Mouse (Mus musculus) Muller cell, postnatal 12 days (primary cell): ENCODE data around the gene Mcoln2.
"Not testable (repeated sequence)": the region's sequence is repeated elsewhere in the genome, so short reads cannot be mapped to it uniquely, and the experiment has no call there.

Experiments used
- DNase-seq: peaks from one replicate; pipeline ENCODE4 v3.0.0-alpha.2; 2015; ENCODE audit errors: inconsistent ontology term

Gene Mcoln2

DNA sequence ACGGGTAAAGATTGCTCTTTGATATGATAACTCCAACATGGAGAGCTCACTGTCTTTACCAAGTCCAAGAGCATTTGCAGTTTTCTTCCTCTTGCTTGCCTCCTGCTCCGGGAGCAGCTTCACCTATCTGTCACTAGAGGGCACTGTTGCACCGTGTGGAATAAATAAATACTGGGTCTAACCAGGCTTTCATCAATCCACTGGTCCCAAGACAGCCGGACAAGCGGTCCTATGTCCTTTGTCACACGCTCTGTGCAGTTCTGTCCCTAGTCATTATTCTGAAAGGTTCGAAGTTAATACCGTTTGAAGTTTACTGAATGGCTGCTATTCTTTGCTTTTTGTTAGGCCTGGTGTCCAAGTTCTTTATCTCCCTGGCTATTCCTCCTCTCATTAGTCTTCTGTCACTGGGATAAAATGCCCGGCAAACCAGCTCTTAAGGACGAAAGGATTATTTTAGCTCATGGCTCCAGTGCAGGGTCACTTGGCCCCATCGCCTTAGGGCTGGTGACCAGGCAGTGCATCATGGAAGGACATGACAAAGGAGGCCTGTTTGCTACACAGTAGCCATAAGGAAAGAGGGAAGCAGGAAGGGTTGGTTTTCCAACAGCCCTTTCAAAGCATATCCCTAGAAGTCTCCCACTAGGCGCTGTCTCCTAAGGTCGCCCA lies 35.5 kb downstream of the Mcoln2 start:
- DNase-seq = peak; percentile 68

DNA sequence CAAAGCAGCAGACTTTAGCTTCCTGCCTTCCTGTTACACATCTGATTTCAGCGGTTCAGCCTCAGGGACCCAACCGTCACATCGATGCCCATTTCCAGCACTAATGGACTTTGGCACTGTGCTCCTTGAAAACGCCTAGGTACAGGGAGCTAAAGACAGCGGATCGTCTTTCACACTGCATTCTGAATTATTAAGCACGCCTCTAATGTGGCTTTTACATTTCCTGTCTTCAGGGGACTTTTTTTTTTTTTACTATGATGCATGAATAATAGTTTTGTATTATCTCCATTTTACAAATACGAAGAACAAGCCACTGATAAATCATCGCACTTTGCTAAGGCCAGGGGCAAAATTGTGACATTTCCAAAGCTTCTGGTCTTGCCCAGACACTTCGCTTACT lies 36.4 kb downstream of the Mcoln2 start:
- no peak for DNase-seq

DNA sequence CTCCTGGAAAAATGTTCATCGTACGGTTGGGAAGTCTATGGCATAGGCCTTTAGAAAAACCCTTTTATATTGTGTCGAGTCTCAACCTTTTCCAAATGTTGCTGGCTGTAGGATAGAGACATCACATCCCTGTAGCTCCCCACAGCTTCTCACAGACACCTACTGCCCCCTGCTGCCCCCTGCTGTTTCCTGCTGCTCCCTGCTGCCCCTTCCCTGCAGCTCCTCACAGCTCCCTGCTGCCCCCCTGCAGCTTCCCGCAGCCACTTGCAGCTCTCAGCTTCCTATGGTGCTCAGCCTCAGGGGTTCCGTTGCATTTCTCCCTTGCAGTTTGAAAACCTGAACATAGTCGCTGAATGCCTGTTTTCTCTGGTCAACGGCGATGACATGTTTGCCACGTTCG lies 40.3 kb downstream of the Mcoln2 start:
- DNase-seq = no peak

DNA sequence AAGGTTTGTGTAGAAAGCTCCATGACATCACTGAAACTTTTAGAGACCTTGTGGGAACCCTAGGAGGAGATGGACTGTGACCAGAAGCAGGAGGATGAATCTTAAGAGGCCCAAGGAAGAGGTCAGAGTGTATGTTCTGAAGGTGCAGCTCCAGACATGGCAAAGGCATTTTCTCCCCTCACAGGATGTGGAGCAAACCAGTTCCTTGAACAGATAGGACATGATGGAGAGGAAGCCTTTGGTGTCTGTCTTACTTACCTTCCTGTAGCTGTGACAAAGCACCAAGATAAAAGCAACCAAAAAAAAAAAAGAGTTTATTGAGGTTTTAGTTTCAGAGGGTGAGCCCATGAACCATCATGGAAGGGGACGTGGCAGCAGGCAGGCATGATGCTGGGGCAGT lies 42.9 kb downstream of the Mcoln2 start:
- no peak for DNase-seq

DNA sequence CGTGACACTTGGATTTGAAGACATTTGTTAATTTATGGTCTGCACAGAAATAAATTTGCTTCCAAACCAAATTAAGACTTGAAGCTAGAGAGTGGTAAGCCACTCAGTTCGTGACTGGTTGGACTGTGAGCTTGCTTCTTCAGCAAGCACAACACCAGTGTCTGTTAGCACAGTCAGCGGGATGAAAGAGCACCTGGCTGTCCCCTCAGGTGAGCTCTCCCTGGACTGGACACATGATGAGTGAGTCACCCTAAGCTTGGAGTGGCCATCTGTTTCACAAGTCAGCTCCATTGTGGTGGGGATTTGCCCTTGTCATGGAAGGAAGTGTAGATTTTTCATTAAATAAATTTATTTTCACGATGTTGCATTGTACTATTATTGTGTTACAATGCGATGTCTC lies 45.5 kb downstream of the Mcoln2 start:
- no peak for DNase-seq

DNA sequence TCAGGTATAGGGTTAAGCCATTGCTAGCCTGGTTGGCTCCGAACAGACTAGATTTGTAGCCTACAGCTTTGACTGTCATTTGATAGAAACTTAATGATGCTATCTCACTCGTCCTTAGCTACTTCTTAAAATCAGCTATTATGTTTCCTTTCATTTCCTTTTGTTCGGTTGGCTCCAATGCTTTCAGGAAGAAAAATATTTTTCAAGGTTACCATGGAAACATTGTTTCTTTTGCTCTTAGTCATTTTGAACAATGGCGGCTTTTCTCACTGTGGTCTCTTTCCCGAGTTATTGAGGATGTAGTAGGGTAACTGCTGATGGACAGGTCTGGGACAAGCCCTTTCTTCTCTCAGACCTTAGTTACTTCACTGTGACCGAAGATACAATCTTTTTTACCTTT lies 46.7 kb downstream of the Mcoln2 start:
- DNase-seq = peak; percentile 7

DNA sequence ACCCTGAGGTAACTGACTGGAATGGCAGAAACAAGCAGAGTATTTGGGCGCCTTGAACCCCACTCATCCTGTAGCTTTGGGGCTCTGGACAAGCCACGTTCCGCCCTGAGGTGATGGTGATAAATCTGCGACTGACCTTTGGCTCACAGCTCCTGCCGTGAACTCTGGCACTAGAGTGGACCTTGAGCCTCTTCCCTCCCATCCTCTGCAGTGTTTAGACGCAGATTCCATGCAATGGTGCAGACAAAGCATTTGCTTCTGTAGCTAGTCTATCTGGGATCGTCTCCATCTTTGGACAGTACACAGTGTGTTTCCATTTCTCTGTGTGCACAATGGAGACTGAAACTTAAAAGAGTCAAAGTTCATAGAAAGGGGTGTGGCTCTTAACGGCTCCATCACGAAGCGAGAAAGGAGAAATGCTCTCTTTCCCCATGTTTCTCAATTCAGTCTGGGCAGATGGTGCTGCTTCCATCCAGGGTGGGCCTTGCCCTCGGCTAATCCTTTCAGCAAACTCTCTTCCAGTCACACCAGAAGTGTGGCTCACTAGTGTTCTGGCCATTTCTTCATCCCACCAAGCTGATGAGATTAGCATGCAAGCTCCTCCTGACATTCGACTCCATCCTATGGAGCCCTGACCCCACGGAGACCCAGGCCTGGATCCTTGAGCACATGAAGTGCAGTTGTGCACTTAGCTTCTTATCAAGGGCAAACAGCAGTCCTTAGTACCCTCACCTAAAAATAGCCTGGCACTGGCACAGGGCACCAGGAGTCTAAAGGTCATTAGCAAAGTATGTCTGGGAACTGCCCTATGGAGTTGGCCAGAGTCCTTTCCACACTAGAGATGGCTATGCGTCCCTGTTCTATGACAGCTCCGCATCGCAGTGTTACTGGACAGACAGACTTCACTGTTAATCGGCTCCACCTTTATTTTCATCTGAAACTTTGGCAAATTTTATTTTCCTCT lies 47.4 kb downstream of the Mcoln2 start:
- no peak for DNase-seq

DNA sequence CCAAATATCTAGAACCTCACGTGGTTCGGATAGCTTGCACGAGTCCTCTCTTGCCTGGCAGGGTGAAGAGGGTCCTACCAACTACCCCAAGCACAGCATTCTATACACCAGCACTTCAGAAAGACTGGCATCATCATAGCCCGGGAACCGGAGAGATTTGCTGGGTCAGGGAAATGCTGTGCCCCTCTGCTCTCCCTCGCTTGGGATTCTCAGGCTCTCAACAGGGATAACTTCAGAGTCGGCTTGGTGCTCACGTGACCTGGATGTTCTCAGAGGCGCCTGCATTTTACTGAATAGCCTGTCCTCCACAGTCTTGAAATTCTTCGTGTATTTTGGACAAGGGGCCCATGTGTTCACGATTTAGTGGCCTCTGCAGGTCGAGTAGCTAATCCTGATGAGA lies 48.2 kb downstream of the Mcoln2 start:
- no peak for DNase-seq

DNA sequence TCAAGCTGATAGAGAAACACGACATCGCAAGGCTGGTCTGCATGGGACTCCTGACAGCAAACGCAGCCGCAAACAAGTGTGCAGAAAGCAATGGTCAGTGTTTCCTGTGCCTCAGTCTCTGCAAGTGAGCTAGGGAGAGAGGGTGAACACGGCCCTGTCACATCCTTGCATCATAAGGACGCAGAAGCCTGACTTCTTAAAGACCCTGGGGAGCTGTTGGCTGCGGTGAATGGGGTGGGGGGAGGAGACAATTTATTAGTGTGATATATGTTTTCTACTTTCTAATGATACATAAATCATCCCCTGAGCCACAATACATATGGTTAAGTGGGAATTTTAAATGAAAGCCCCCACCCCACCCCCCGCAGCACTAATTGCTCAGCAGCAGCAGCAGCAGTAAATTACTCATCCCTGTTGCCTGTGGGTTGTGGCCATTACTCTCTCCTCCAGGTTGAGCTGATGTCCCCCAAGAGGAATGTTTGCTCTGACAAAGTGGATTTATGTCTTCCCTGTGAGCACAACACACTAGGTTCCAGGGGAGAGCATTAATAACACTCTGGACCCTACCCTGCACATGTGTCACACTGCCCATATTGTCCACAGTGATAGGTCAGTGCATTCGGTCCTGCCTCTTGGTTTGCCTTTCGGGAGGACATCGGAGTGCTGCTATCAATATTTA lies 49.3 kb downstream of the Mcoln2 start:
- DNase-seq = no peak

DNA sequence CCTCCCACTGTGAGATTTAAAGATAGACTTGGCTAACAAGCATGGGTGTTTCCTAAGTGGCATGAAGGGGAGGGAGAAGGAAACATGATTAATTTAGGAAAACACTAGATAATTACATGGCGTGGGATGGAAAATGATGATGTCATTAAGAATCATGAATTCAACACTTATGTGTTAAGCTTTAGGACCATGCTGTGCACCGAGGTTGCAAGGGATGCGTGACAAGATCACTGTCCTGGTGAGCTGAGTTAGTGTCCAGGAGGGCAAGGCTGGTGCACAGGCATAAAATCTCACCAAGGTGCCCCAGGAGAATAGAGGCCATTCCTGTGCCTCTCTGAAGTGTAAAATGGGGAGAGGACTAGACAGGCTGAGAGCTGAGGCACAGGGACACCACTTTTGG lies 49.9 kb downstream of the Mcoln2 start:
- DNase-seq = no peak

DNA sequence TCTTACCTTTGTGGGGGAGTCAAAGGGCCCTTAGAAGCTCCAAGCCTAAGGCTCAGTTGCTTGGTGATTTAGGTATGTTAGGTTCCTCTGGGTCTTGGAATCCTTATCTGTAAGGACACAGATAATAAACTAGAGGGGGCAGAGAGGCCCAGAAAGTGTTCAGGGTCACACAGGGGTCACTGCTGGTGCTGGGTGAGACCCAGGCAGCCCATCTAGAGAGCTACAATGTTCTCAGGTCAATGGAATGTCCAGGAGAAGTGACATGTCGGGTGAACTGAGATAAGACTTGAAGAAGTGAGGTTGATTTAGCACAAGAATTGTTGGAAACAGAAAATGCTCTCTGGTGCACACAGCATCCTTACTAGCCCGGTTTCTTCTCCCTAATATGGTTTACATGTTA lies 54.7 kb downstream of the Mcoln2 start:
- no peak for DNase-seq

DNA sequence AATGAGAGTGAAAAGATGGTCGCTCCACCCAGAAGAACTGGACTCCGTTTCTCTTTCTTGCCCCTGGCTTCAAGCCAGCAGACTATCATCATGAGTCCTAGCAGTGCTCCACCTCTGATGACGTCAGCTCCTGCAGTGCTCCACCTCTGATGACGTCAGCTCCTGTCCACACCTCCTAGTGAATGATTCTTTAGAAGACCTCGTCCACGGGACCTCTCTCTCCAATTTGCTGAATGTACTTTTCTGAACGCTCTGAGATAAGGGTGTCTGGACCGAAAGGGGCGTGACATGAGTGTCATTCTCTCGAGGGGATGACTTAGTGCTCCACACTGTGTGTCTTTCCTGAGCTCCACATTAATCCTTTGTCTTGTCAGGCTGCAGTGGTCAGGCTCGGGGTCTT lies 55.7 kb downstream of the Mcoln2 start:
- DNase-seq = no peak

DNA sequence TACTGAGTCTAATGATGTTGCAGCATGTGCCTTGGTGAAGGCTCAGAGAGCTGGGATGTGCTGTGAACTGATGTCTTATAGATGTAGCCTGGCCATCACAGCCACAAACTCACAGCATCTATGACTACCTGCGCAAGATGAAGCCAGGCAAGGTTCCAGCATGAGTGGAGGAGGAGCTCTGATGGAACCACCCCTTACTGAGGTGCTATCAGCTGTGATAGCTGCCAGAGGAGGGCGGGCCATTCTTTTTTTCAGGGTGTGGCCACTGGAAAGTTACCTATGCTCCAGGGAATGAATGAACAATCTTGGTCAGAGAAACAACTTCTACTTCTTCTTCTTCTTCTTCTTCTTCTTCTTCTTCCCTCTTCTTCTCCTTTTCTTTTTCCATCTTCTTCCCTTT lies 57.0 kb downstream of the Mcoln2 start:
- no peak for DNase-seq

DNA sequence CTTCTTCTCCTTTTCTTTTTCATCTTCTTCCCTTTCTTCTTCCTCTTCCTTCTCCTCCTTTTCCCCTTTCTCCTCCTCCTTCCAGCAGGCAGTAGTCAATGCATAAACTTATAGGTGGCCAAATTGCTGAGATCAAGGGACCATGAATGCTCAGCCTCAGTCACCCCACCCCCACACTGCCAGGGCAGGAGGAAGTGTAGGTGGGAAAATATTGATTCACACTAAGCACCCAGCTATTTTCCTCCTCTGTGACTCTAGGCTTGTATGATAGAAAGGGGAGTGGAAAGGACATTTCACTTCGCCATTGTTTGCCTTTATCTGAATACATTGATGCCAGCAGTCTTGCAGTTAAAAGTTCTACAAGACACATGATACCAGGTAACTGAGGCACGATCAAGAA lies 57.8 kb downstream of the Mcoln2 start:
- DNase-seq = no peak

DNA sequence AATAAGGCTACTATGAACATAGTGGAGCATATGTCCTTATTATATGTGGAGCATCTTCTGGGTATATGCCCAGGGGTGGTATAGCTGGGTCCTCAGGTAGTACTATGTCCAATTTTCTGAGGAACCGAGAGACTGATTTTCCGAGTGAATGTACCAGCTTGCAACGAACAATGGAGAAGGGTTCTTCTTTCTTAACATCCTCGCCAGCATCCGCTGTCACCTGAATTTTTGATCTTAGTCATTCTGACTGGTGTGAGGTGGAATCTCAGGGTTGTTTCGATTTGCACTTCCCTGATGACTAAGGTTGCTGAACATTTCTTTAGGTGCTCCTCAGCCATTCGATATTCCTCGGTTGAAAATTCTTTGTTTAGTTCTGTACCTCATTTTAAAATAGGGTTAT lies 60.1 kb downstream of the Mcoln2 start:
- not testable (repeated sequence) for DNase-seq

DNA sequence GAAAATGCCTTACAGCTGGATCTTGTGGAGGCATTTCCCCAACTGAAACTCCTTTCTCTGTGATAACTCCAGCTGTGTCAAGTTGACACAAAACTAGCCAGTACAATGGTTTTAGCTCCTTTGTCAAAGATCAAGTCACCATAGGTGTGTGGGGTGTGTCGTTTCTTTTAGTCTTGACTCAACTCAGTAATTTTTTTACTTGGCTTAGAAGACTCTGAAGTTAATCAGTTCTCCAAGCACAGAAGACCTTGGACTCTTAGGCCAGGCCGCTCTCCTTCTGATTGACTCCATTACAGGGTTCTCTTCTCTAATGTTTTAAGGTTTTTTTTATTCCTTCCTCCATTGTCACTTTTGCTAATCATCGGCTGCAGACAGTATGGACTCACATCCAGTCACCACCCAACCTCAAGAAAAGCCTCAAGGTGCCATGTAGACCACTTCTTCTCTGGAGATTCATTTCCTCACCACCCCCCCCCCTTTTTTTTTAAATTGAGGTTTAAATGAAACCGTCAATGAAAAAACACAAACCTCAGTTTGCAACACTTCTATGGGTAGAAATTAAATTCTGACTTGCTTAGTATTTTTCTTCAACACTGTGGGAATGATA lies 61.6 kb downstream of the Mcoln2 start:
- no peak for DNase-seq

DNA sequence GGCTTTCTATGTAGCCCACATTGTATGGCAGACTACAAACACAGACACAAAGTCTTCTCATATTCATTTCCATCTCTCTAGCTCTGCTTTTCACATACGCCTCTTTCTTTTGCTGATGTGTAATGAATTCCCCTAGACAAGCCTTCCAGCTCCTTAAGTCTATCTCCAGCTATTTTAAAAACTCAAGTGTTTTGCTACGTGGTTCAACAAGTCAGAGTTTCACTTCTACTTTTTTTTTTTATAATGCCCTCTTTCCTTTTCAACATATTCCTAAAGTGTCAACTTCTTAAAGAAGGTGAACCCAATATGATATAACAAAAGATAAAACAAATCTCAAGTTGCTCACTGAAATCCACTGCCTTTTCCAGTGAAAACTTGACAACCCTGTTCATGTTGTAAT lies 62.3 kb downstream of the Mcoln2 start:
- DNase-seq = no peak

DNA sequence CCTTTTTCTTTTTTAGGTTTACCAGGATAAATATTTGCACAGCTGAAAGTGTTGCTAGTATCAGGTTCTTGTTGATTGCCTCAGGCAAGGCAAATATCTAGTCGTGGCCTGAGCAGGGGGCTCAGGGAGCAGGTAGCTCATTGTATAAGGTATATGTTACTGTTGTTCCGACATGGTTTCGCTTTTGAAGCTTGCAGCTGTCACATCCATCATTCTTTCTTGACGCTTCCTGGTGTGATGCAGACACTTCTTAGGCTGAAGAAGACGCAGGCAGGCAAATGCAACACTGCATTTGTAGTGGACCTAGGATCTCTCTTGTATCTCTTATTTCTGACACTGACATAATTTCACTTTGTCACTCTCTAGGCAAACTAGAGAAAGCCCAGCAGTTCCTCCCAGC lies 63.7 kb downstream of the Mcoln2 start:
- no peak for DNase-seq

DNA sequence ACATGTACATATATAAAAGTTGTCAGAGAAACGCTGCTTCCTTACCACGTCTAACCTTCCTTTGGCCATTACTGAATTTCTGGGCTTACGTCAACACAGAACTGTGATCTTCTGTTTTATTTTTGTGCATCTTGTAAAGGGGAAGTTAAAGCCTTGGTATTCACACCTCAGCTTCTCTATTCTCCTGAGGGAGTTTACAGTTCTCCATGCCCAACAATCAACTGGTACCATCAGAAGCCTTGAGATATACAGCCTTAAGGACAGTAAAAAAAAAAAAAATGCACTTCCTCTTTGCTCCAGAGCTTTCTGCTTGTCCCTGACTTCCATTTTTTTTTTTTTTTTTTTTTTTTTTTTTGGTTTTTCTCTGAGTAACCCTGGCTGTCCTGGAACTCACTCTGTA lies 66.9 kb downstream of the Mcoln2 start:
- no peak for DNase-seq

DNA sequence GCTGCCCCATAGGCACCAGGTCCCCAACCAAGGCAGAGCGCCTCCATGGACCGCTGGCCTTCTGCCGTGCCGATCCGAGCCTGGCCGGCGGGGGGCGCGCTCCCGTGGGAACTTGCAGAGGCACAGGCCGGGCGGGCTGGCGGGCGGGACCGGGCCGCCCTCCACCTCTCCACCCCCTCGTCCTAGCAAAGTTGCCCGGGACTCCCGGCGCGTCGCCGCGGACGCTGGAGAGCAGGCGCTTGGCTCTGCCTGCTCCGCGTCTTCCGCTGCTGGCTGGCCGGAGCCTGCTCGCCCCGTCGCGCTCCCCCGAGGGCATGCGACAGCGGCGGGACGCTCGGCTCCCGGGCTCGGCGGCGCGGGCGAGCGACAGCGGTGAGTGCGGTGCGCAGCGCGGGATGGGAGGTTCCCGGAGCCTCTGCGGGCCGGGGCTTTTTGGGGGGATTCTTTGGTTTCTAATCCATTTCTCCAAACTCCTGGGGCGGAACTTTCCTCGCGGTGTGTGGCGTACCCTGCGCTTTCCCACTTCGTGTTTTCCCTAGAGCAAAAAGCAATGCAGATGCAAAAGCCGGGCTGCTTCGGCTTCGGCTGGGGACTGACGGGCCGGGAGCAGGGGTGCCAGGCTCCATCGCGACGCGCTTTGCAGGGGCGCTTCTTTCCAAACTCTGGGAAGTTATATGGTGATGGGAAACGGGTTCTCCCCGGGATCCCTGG lies 71.3 kb downstream of the Mcoln2 start, which contains the start of gene Lpar3:
Gene Lpar3, plus strand, starts transcription at position 188 of the 711 bp plus-strand sequence.
- DNase-seq = peak; percentile 74

DNA sequence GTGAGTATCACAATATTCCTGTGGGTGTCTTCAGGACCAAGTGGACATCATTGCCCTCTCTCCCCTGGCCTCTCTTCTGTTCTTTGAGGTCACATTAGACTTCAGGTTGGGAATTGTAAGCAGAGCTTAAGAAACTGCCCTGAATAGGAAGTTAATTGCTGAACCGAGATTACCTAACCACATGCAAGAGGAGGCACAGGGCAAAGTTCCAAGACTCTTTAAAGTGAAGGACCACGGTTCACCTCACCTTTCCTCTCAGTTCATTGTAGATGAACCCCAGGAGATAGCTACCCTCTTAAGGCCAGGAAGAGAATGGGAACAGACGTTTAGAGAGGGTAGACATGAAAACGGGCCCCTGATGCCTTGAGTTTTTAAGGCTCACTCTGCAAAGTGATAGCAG lies 74.6 kb downstream of the Mcoln2 start:
- DNase-seq = no peak
